Mouse (Mus musculus) thymus, adult 2 months (tissue): ENCODE data around the gene 4931429L15Rik. TPM values are rescaled to one million over a fixed set of nuclear protein-coding genes. Genes with fewer than 3 reads are reported as not detected.
"Not testable (repeated sequence)": the region's sequence is repeated elsewhere in the genome, so short reads cannot be mapped to it uniquely, and the experiment has no call there.

Experiments
- DNase-seq: peaks from one replicate; pipeline ENCODE4 v3.0.0; 2021
- H3K27ac ChIP-seq: fragments of 200-500 bp; 2 replicates; pipeline ENCODE4 v1.5.1; 2012; ENCODE audit warnings: low read length, control low read depth; ENCODE audit not compliant: control insufficient read depth, insufficient read depth
- H3K27me3 ChIP-seq: fragments of 200-500 bp; 2 replicates; pipeline ENCODE4 v1.6.1; 2012; ENCODE audit warnings: mild to moderate bottlenecking, low read length, moderate library complexity, mixed read lengths; ENCODE audit not compliant: control insufficient read depth, insufficient read depth
- H3K36me3 ChIP-seq: fragments of 200-500 bp; 2 replicates; pipeline ENCODE4 v1.6.1; 2012; ENCODE audit warnings: mild to moderate bottlenecking, low read length, moderate library complexity; ENCODE audit not compliant: control insufficient read depth, insufficient read depth
- H3K4me1 ChIP-seq: fragments of 200-500 bp; replicated peaks from 2 replicates; pipeline ENCODE4 v1.6.1; 2012; ENCODE audit warnings: low read length; ENCODE audit not compliant: control insufficient read depth, insufficient read depth
- H3K4me3 ChIP-seq: fragments of 200-500 bp; 2 replicates; pipeline ENCODE4 v1.5.1; 2012; ENCODE audit warnings: mild to moderate bottlenecking, low read length, control low read depth, moderate library complexity; ENCODE audit not compliant: control insufficient read depth, insufficient read depth
- CTCF ChIP-seq: fragments of 200-500 bp; IDR thresholded peaks from 2 replicates; pipeline ENCODE4 v1.5.1; 2012; ENCODE audit warnings: mild to moderate bottlenecking, control low read depth, low read length, moderate library complexity, borderline replicate concordance; ENCODE audit not compliant: control insufficient read depth, poor library complexity, insufficient read depth; ENCODE audit errors: extremely low read depth
- POLR2A ChIP-seq: fragments of 200-500 bp; IDR thresholded peaks from 2 replicates; pipeline ENCODE4 v1.6.1; 2012; ENCODE audit warnings: mild to moderate bottlenecking, low read length, control low read depth, moderate library complexity; ENCODE audit not compliant: control insufficient read depth, poor library complexity, insufficient read depth; ENCODE audit errors: extremely low read depth
- WGBS: fragments of 180-500 bp; shearing (Covaris S2); methylation state at CpG from one replicate; pipeline ENCODE4 v1.1.7; 2018; 5-methylcytosine and 5-hydroxymethylcytosine counted together
- polyA plus RNA-seq: library from polyadenylated mRNA; depleted of rRNA; stranded (reverse); fragments of >200 nt; gene quantifications from 2 replicates; pipeline ENCODE4 v1.2.3, GENCODE M21; 2012

4931429L15Rik gene
- polyA plus RNA-seq, 1 experiment, result 0.07 TPM

- no peak for TF ChIP-seq POLR2A
- no peak for DNase-seq
- Histone ChIP-seq H3K4me1 (no peaks in the 10 kb centered on the region), H3K36me3 (no peaks in the 10 kb centered on the region), H3K4me3 (no peak overlapping the region), H3K27me3 (no peaks in the 10 kb centered on the region), H3K27ac (no peak overlapping the region)
- 39% methylated on average over 9 of the region's 9 CpGs for WGBS
These were observed 30.7 kb upstream of the 4931429L15Rik start for GRCm38 (mm10) chr9:46350451-46350981.

- 89% methylated on average over 4 of the region's 4 CpGs for WGBS
- no peak overlapping the region for H3K27ac ChIP-seq
- DNase-seq, result no peak
- no peak overlapping the region for H3K4me3 ChIP-seq
- TF ChIP-seq POLR2A, result no peak
- TF ChIP-seq CTCF, result no peak
- no peaks in the 10 kb centered on the region for H3K36me3 ChIP-seq
- H3K4me1 ChIP-seq, result no peaks in the 10 kb centered on the region
- H3K27me3 ChIP-seq, result no peaks in the 10 kb centered on the region
These were observed 26.3 kb upstream of the 4931429L15Rik start for GRCm38 (mm10) chr9:46345887-46346665.

- no peaks in the 10 kb centered on the region for H3K4me1 ChIP-seq
- no peak overlapping the region for H3K4me3 ChIP-seq
- no peak overlapping the region for H3K27ac ChIP-seq
- no peaks in the 10 kb centered on the region for H3K36me3 ChIP-seq
- H3K27me3 ChIP-seq, result no peaks in the 10 kb centered on the region
- TF ChIP-seq POLR2A (no peak), CTCF (no peak)
- no peak for DNase-seq
- 90% methylated on average over 4 of the region's 4 CpGs for WGBS
These were observed 19.4 kb upstream of the 4931429L15Rik start for GRCm38 (mm10) chr9:46339051-46339652.

GRCm38 (mm10) chr9:46338384-46338783 lies 18.6 kb upstream of the 4931429L15Rik start:
- no peaks in the 10 kb centered on the region for H3K4me1 ChIP-seq
- TF ChIP-seq POLR2A, result no peak
- TF ChIP-seq CTCF, result no peak
- no peak for DNase-seq
- no peaks in the 10 kb centered on the region for H3K36me3 ChIP-seq
- H3K27me3 ChIP-seq, result no peaks in the 10 kb centered on the region
- WGBS, result 50% methylated on average over 4 of the region's 4 CpGs
- H3K4me3 ChIP-seq, result no peak overlapping the region
- H3K27ac ChIP-seq, result no peak overlapping the region

- Histone ChIP-seq H3K27ac (no peak overlapping the region), H3K27me3 (no peaks in the 10 kb centered on the region)
- WGBS, result 44% methylated on average over 3 of the region's 3 CpGs
These were observed 18.1 kb upstream of the 4931429L15Rik start for GRCm38 (mm10) chr9:46337852-46338291.

GRCm38 (mm10) chr9:46337331-46337730 lies 17.5 kb upstream of the 4931429L15Rik start:
- TF ChIP-seq POLR2A (no peak), CTCF (no peak)
- no peaks in the 10 kb centered on the region for H3K4me1 ChIP-seq
- WGBS, result 88% methylated on average over 7 of the region's 7 CpGs
- H3K27ac ChIP-seq, result no peak overlapping the region
- H3K36me3 ChIP-seq, result no peaks in the 10 kb centered on the region
- H3K27me3 ChIP-seq, result no peaks in the 10 kb centered on the region
- H3K4me3 ChIP-seq, result no peak overlapping the region
- no peak for DNase-seq

More at GRCm38 (mm10) chr9:46337852-46338291, 18.1 kb upstream of the 4931429L15Rik start:
- no peak for DNase-seq
- TF ChIP-seq CTCF, result no peak
- TF ChIP-seq POLR2A, result no peak
- Histone ChIP-seq H3K36me3 (no peaks in the 10 kb centered on the region), H3K4me1 (no peaks in the 10 kb centered on the region), H3K4me3 (no peak overlapping the region)

GRCm38 (mm10) chr9:46336294-46336693 lies 16.5 kb upstream of the 4931429L15Rik start:
- H3K4me1 ChIP-seq, H3K4me3 ChIP-seq, H3K27me3 ChIP-seq, DNase-seq, H3K27ac ChIP-seq, H3K36me3 ChIP-seq: not testable (repeated sequence)
- 81% methylated on average over 14 of the region's 14 CpGs for WGBS
